Mouse (Mus musculus) testis, adult 2 months (tissue): ENCODE results near the gene Insl5. TPM values are rescaled to one million over a fixed set of nuclear protein-coding genes. Genes with fewer than 3 reads are reported as not detected.

Source experiments
- H3K27ac ChIP-seq: fragments of 200-500 bp; 2 replicates; pipeline ENCODE4 v1.5.1; 2012; ENCODE audit warnings: low read depth, low read length; ENCODE audit not compliant: control insufficient read depth, insufficient read depth
- H3K27me3 ChIP-seq: fragments of 200-500 bp; 2 replicates; pipeline ENCODE4 v1.6.1; 2012; ENCODE audit warnings: mild to moderate bottlenecking, low read length, moderate library complexity; ENCODE audit not compliant: control insufficient read depth, insufficient read depth
- H3K36me3 ChIP-seq: fragments of 200-500 bp; 2 replicates; pipeline ENCODE4 v1.6.1; 2012; ENCODE audit warnings: mild to moderate bottlenecking, low read length; ENCODE audit not compliant: control insufficient read depth, insufficient read depth
- H3K4me1 ChIP-seq: fragments of 200-500 bp; 2 replicates; pipeline ENCODE4 v1.6.1; 2012; ENCODE audit warnings: low read length; ENCODE audit not compliant: control insufficient read depth, insufficient read depth
- H3K4me3 ChIP-seq: fragments of 200-500 bp; 2 replicates; pipeline ENCODE4 v1.5.1; 2012; ENCODE audit warnings: low read depth, mild to moderate bottlenecking, low read length, moderate library complexity, mixed read lengths; ENCODE audit not compliant: control insufficient read depth
- CTCF ChIP-seq: fragments of 200-500 bp; IDR thresholded peaks from 2 replicates; pipeline ENCODE4 v1.5.1; 2012; ENCODE audit warnings: low read depth, mild to moderate bottlenecking, inconsistent platforms, low read length, moderate library complexity; ENCODE audit not compliant: control insufficient read depth, insufficient read depth, insufficient replicate concordance
- POLR2A ChIP-seq: fragments of 200-500 bp; IDR thresholded peaks from 2 replicates; pipeline ENCODE4 v1.6.1; 2012; ENCODE audit warnings: low read depth, mild to moderate bottlenecking, inconsistent platforms, low read length, moderate library complexity; ENCODE audit not compliant: control insufficient read depth
- polyA plus RNA-seq: library from polyadenylated mRNA; depleted of rRNA; stranded (reverse); fragments of >200 nt; gene quantifications from 2 replicates; pipeline ENCODE4 v1.2.3, GENCODE M21; 2012

Gene Insl5
- polyA plus RNA-seq, 1 experiment = 3.0 TPM

GRCm38 (mm10) chr4:102979385-102979784 lies 47.3 kb downstream of the Insl5 start:
- H3K4me3 ChIP-seq = no peak overlapping the region
- no peak for TF ChIP-seq POLR2A
- TF ChIP-seq CTCF = no peak

GRCm38 (mm10) chr4:102978440-102978839 lies 48.2 kb downstream of the Insl5 start, which contains the start of gene Tctex1d1:
Tctex1d1 (plus strand) TSS chr4:102978606.
- Histone ChIP-seq H3K36me3 (no peaks in the 10 kb centered on the region), H3K4me1 (no peaks in the 10 kb centered on the region; the same call in 1 of the 2 replicates), H3K4me3 (no peak within 1 kb of the TSS; the same call in 1 of the 2 replicates), H3K27me3 (no peaks in the 10 kb centered on the region), H3K27ac (no peak within 1 kb of the TSS)
- no peak for TF ChIP-seq CTCF
- no peak for TF ChIP-seq POLR2A

More at GRCm38 (mm10) chr4:102979385-102979784, 47.3 kb downstream of the Insl5 start:
- Histone ChIP-seq H3K4me1 (no peaks in the 10 kb centered on the region; the same call in 1 of the 2 replicates), H3K27me3 (no peaks in the 10 kb centered on the region), H3K36me3 (no peaks in the 10 kb centered on the region), H3K27ac (no peak overlapping the region)

GRCm38 (mm10) chr4:102977778-102978321 lies 48.8 kb downstream of the Insl5 start:
- TF ChIP-seq POLR2A (no peak), CTCF (no peak)

GRCm38 (mm10) chr4:102976290-102977275 lies 50.1 kb downstream of the Insl5 start:
- Histone ChIP-seq H3K36me3 (no peaks in the 10 kb centered on the region), H3K4me3 (no peak overlapping the region), H3K27ac (no peak overlapping the region), H3K4me1 (no peaks in the 10 kb centered on the region; the same call in 1 of the 2 replicates), H3K27me3 (no peaks in the 10 kb centered on the region)
- TF ChIP-seq CTCF = no peak
- no peak for TF ChIP-seq POLR2A

More at GRCm38 (mm10) chr4:102977778-102978321, 48.8 kb downstream of the Insl5 start:
- Histone ChIP-seq H3K27ac (no peak overlapping the region), H3K36me3 (no peaks in the 10 kb centered on the region), H3K4me3 (no peak overlapping the region), H3K27me3 (no peaks in the 10 kb centered on the region), H3K4me1 (no peaks in the 10 kb centered on the region; the same call in 1 of the 2 replicates)

GRCm38 (mm10) chr4:102974172-102974571 lies 52.5 kb downstream of the Insl5 start:
- TF ChIP-seq CTCF (no peak), POLR2A (no peak)
- H3K27me3 ChIP-seq = no peaks in the 10 kb centered on the region

GRCm38 (mm10) chr4:102972071-102972470 lies 54.6 kb downstream of the Insl5 start:
- TF ChIP-seq POLR2A = no peak
- no peak for TF ChIP-seq CTCF
- Histone ChIP-seq H3K27ac (no peak overlapping the region), H3K27me3 (no peaks in the 10 kb centered on the region), H3K36me3 (no peaks in the 10 kb centered on the region), H3K4me3 (no peak overlapping the region), H3K4me1 (no peaks in the 10 kb centered on the region)

More at GRCm38 (mm10) chr4:102974172-102974571, 52.5 kb downstream of the Insl5 start:
- no peak overlapping the region for H3K27ac ChIP-seq
- no peak overlapping the region for H3K4me3 ChIP-seq
- H3K36me3 ChIP-seq = no peaks in the 10 kb centered on the region
- H3K4me1 ChIP-seq = no peaks in the 10 kb centered on the region; the same call in 1 of the 2 replicates

- H3K36me3 ChIP-seq = no peaks in the 10 kb centered on the region
- no peaks in the 10 kb centered on the region for H3K4me1 ChIP-seq
- no peaks in the 10 kb centered on the region for H3K27me3 ChIP-seq
- no peak for TF ChIP-seq POLR2A
- no peak for TF ChIP-seq CTCF
- H3K4me3 ChIP-seq = no peak overlapping the region
- no peak overlapping the region for H3K27ac ChIP-seq
These were observed 55.5 kb downstream of the Insl5 start for GRCm38 (mm10) chr4:102971159-102971558.
